Mouse (Mus musculus): ENCODE data around the gene Elac2.

Gene Elac2

DNA sequence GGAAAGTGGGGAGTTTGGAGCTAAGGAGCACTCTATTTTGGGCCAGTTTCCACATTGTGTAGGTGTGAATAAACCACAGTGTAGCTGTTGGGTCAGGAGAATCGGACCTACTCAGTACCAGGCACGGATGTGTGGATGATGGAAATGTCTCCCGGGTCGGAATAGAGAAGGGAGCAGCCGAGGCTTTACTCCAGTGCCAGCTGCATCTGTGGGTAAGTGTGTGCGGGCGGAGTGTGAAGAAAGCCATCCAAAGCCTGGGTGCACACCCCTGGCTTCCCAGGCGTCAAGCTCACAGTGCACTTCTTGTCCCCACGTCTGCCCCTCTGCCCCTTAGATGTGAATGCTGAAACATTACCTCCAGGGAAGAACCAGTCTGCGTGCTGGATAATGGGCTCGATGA, 43.9 kb downstream of the Elac2 start:
- no peak for DNase-seq (ENCODE audit: low spot score)

DNA sequence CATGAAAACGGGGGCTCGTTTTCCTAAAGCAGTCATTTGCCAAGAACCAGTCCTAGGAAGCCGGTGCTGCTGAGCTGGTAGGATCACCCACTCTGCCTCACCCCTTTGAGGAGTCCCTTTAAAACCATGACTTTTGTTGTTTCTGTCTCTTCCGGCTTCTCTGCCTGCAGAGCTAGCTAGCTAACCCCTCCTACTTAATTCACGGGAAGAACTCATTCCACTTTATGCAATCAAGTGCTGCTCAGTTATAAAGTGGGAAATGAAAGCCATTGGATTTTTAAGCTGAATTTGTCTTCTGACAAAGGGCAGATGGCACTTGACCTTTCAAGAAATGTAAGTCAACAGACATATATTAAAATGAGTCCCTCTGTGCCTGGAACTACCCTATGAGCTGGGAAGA, 49.2 kb downstream of the Elac2 start:
- no peak for DNase-seq (ENCODE audit: low spot score)

DNA sequence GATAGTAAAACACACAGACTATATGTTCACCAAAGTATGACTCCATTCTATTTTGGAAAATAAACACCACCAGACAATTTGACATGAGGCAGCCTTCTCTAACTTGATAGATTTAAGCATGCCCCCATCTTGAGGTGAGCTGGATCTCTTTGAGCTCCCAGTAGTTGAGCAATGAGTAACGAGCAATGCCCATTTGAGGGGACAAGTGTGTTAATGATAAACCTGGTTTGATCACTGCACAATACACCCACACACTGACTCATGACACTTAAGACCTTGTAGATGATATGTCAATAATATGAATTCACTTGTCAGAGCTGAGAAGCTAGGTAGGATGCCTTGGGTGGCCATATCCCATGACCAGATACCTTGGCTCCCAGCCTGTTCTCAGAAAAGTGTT, 51.4 kb downstream of the Elac2 start:
- DNase-seq (ENCODE audit: low spot score): no peak

DNA sequence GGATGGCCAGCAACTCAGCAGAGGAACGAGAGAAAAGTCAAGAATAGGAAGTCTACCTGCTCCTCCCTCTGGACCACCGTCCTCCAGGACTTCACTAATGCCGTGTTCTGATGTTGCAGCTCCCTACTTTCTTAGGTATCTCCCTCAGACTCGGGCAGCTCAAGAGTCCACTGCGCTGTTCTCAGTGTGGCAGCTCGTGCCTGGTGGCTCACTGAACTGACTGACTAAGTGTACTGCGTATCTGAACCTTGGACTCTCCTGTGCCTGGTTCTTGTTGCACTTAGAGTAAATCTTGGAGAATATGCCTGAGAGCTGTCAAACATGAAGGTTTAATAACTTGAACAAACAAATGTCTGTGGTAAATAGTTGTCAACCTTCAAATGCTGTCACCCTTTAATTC, 53.4 kb downstream of the Elac2 start:
- DNase-seq (ENCODE audit: low spot score): no peak

DNA sequence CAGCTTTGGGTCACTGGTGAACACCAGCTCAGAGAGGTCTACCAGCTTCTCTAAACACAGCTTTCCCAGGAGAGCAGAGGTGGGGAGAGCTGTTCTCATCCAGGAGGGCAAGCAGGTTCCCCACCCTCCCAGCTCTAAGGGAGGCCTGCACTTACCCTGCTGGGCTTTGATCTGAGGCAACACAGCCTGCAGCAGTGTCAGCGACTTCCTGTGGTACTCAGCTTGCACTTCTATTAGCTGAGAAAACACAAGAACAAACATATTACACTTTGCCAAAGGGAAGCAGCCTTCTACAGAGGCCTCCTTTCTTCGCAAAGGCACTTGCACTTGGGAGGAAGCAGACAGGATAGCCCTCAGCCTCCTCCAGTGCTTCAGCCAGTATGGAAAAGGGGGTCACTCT, 60.2 kb downstream of the Elac2 start:
- DNase-seq (ENCODE audit: low spot score): no peak

DNA sequence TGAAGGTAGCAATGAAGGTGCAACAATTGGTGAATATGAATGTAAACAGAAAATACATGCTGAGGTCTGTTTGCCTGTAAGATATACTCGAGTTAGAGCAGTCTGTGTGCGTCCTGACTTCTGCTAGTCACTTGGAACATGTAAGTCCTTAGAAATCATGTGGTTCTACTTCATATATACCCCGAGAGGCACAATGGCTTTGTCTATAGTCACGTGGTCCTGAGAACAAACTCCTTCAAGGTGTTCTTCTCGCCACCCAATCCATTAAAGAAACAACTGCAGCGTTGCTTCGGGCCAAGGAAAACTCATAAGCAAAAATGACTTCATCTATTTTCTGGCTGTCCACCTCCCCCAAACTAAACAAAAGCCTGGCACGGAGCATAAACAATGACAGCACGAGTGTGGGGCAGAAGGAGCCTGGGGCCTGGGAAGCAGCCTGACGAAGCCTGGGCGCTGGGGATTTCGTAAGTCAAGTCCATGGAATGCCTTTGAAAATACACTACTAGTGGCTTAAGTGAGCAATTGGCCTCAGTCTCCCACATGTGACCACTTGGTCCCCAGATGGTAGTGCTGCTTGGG, 60.8 kb downstream of the Elac2 start:
- DNase-seq (ENCODE audit: low spot score): no peak

DNA sequence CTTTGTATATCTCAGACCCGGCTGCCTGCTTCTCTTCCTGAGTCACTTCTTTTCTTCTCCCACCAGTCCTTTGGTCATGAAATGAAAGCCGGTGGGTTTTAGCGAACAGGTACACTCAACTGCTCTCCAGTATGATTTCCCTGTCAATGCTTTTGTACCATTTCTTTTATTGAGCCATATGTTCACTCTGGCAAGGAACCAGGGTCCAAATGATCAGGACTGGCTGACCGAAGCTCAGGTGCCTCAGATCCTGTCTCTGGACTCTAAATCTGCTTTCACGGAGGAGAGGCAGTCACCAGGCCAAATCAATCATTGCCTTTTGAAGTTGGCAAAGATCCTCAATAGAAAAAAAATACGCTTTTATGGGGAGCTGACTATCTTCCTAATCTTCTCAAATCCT, 61.7 kb downstream of the Elac2 start:
- DNase-seq (ENCODE audit: low spot score): no peak

DNA sequence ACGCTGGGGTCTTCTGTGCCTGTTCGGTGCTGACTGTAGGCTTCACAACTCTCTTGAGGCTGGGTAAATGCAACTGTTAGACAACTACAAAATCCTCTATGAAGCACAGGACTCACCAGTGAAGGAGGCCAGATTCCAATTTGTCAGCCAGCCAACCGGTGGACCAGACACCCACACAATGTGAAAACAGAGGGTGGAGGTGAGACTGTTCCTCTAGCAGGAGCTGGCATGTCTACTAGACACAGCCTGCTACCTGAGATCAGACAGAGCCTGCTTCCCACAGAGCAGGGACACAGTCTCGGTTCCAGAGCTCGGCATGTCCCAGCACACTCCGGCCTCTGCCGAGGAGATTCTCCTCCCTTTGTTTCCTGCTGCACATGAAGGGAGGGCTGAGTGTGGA, 70.3 kb downstream of the Elac2 start:
- no peak for DNase-seq (ENCODE audit: low spot score)

DNA sequence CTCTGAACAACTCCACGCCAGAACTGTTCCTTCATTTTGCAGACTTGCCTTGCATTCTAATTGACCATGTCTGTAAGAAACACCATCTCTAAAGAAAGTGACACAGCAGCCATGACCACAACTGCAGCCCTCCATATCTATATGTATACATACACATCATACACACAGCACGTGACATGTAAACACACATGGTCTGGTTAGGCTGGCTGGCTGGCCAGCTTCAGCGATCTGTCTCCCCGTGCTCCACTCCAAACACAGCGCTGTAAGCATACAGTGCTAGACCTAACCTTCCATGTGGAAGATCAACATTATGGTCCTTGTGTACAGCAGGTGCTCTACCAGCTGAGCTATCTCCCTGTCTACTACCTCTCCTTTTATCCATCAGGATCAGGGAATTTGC, 72.0 kb downstream of the Elac2 start:
- DNase-seq (ENCODE audit: low spot score): no peak
